Mouse (Mus musculus) gastrocnemius, adult 2 months (tissue): ENCODE data around the gene E2f4. TPM values are rescaled to one million over a fixed set of nuclear protein-coding genes. Genes with fewer than 3 reads are reported as not detected.
A peak's percentile ranks its signal among the peaks of the same experiment; 100 is the strongest.

Experiments
- DNase-seq: peaks from one replicate; pipeline ENCODE4 v3.0.0; 2022
- H3K27ac ChIP-seq: fragments of 200-600 bp; 2 replicates; pipeline ENCODE4 v1.8.1; 2022; ENCODE audit warnings: mild to moderate bottlenecking
- H3K4me3 ChIP-seq: fragments of 200-600 bp; 2 replicates; pipeline ENCODE4 v1.8.1; 2022; ENCODE audit warnings: mild to moderate bottlenecking, moderate library complexity
- CTCF ChIP-seq: fragments of 200-600 bp; IDR thresholded peaks from 2 replicates; pipeline ENCODE4 v1.8.1; 2022; ENCODE audit warnings: antibody characterized with exemption, mild to moderate bottlenecking, moderate library complexity
- intact Hi-C: fragments of 180-260 bp; cut with DNase I; formaldehyde crosslinking; loops from one replicate; pipeline ENCODE4 v1.15.1; 2025
- total RNA-seq, 2 experiments: library from RNA; stranded (reverse); gene quantifications; 2 replicates each; pipeline ENCODE4 v1.2.3; 2021

Gene E2f4
- total RNA-seq, 2 experiments from 2014 or later = 26.8 to 29.7 TPM

DNA sequence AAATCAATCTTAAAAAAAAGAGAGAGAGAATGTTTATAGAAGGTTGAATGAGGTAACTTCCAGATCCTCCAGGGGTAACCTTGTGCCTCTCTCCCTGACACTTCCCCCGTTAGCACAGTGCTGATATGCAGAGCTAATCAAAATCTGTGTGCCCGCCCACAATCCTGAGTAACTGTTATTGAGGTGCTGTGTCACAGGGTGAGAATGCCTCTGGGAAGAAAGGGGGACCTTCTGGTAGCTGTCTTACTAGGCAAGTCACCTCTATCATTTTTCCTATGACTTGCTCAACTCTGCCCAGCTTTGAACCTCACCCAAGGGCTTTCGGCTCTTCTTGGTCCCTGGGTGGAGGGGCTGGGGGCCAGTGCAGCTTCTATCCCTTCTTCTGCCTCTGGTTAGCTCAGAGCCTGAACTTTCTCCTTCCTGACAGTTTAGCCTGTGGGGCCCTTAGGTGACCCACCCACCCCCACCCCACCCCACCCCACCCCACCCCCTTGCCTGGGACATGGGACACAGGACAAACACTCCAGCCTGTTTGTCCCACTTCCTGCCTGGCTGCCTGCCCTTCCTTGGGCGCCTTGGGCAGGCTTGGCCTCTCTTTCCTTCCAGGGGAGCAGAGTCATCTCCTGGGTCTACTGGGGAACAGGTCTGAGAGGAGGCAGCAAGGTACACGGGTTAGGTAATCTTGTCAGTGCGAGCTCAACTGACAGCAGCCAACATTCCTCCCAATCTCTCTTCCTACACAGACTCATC is 42.6 kb downstream of the E2f4 start:
- H3K27ac ChIP-seq = peak overlapping the region; percentile 83
- DNase-seq = peak; percentile 65
- H3K4me3 ChIP-seq = no peak overlapping the region; the same call in 1 of the 2 replicates
- intact Hi-C loops = no loop called here
- TF ChIP-seq CTCF = no peak

DNA sequence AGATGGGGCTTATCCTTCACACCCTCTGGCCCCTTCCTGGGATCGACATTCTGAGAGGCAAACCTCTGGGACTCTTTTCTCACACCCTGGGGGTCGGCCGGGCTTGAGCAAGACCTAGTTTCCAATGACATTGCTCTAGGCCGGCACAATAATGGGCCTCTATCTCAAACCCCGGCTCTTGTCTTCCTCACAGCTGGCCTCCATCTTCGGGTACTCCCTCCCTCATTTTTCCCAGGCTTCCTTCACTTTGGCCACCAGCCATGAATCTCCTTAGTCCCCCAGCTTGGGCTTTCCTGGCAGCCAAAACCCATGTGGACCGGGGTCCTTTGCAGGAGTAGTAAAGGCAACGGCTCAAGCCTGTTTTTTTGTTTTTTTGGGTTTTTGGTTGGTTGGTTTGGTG is 43.9 kb downstream of the E2f4 start:
- Histone ChIP-seq H3K4me3 (no peak overlapping the region; the same call in 1 of the 2 replicates), H3K27ac (peak overlapping the region; percentile 83)
- no peak for TF ChIP-seq CTCF
- intact Hi-C loops = no loop called here
- peak; percentile 21 for DNase-seq

DNA sequence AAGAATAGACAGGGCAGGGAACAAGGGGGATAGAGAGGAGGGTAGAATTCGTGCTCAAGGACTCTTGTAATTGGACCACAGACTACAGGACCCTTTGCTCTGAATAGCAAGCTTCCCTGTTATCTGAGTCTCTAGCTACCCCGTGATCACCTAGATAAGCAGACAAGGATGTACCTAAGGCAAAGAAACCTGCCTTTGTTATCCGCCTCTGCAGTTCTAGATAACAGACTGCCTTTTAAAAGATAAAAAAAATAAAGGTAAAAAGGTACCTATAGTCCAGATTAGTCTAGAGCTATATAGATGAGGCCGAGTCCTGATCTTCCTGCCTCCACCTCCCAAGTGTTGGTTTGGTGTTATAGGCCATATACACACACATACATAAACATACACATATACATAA is 45.3 kb downstream of the E2f4 start:
- Histone ChIP-seq H3K27ac (no peak overlapping the region; the same call in 1 of the 2 replicates), H3K4me3 (no peak overlapping the region)
- TF ChIP-seq CTCF = no peak
- intact Hi-C loops = no loop called here
- no peak for DNase-seq

DNA sequence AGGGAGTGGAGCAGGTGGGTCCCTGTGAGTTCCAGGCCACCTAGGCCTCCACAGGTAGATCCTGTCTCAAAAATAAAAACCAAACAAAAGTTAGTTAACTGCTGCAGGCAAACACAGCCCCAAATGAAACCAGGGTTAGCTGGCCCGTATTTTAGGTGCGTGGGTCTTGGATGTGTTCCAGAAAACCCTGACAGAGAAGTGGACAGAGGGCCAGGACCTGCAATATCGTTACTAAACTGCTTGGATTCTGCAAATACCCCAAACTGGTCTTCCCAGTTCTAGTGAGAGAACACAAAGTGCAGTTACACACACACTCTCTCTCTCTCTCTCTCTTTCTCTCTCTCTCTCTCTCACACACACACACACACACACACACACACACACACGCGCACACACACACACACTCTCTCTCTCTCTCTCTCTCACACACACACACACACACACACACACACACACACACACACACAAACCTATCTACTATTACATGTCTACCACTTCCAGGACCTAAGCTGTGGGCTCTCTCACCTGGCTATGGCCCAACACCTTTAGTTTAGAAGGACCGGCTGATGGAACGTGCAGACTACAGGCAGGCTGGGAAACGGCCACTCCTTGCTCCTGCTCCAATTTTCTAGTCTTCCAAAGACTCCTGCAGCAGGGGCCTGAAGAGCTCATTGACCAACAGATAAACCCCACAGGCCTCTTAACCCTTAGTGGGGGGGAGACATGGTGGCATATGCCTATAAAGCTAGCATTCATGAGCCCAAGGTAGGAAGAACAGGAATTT is 46.5 kb downstream of the E2f4 start:
- Histone ChIP-seq H3K27ac (peak overlapping the region; percentile 94), H3K4me3 (peak overlapping the region; percentile 88)
- DNase-seq = peak; percentile 31
- TF ChIP-seq CTCF = no peak
- intact Hi-C loops = no loop called here

DNA sequence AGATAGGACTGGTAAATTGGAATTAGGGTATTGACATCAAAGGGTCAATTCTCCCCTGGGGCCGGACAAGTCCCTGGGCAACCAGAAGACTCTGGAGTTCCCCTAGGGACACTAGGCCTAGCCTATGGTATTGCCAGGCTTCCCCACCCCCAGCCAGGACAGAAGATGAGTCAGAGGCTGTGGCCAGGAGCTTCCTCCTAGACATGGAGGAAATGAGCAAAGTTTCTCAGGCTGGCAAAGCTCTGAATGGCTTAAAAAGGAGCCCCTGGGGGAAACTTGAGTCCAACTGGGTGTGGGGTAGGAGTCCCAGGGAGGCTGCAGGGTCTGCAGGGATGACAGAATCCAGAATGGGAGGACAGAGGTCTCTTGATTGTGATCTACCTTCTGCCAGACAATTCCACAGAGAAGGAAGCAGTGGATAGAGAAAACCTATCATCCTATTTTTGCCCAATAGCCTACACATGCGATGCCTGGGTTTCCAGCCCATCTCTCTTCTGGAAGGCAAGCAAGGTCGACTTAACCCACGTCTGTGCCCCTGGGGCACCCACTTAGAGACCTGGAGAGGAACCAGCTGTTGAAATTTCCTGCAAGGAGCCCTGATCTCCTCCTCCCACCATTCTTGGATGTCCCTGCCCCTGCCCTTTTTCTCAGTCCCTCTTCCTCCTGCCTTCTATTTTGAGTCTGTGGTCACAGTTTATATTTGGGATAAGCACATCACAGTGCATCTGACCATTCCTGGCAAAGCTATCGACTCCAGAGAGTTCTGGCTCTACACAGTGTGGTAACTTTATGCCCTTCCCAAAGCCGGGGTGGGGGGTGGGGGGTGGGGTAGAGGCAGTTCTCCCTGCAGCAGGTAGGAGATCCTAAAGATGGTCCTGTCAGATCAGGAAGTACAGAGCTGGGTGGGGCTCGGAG is 47.9 kb downstream of the E2f4 start:
- intact Hi-C loops = no loop called here
- no peak for TF ChIP-seq CTCF
- Histone ChIP-seq H3K27ac (peak overlapping the region; percentile 94), H3K4me3 (peak overlapping the region; percentile 88)
- DNase-seq = peak; percentile 73

DNA sequence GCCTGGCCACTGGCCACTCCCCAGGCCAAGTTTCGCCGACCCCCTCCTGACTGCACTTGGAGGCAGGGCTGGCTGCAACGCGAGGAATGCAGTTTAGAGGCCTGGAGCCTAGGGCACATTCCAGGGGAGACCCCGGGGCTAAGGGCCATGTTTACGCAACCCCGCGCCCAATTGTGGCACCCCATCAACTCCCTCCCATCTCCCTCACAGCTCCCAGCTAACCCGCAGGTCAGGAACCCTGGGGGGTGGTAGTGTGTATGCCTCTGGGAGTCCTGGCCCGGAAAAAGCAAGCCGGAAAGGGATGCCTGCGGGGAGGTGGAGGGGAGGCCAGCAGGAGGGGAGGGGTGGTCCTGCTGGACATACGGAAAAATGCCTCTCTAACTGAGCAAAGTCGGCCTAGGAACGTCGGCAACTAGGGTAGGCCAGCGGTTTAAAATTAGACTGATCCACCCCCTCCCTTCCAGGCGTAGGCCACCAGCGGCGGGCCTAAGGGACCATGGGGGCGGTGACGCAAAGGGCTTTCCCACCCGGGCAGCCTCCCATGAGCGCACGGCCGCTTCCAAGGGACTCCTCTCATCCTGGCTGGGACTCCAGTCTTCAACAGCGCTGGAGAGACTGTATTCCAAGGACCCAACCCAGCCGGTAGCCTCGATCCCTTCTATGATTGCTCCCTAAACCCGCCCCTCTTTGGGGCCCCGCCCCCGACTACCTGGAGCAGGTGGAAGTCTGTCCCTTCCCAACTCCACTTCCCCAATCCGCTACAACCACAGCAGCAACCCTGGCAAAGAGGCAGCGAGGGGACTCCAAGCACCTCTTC is 49.4 kb downstream of the E2f4 start:
- intact Hi-C loops = no loop called here
- H3K27ac ChIP-seq = peak overlapping the region; percentile 94
- H3K4me3 ChIP-seq = peak overlapping the region; percentile 88
- DNase-seq = peak; percentile 89
- TF ChIP-seq CTCF = no peak

DNA sequence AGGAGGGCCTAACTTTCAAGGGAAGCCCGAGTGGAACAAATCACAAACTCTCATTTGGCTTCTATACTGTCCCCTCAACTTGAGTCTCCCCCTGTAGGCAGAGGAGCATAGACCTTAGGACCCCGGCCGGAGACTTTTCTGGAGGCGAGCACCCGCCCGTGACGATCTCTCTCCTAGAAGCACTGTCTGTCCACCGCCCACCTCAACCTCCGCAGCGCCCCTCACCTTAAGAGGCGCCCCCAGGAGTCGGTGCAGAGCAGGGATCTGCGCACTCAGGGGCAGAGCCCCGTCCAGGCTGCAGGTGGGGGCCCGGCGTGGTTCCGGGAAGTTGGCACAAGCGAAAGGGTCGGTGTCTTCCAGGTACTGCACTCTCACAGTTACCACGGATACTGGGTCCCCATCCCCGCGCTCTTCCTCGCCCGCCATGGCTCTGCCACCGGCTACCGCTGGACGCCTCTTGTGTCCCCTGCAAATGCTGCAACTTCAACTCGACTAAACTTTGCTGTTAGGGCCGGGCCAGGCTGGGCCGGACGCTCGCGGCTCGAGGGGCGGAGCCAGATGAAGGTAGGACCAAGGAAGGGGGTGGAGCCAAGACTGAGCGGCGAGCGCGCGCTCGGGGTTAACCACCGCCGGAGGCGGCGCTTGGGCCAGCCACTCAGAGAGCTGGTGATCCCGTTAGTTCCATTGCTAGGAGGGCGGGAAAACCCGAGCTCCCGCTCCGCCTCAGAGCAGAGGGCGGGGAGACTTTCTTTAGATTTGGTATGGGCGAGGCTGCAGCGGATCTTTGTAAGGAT is 50.2 kb downstream of the E2f4 start, which contains the start of gene Fhod1:
Gene Fhod1 (minus strand): TSS at position 526 of the 794 bp plus-strand sequence.
- intact Hi-C loops = no loop called here
- Histone ChIP-seq H3K4me3 (peak within 1 kb of the TSS; percentile 88), H3K27ac (peak within 1 kb of the TSS; percentile 94)
- peak; percentile 33 for TF ChIP-seq CTCF
- peak; percentile 97 for DNase-seq

DNA sequence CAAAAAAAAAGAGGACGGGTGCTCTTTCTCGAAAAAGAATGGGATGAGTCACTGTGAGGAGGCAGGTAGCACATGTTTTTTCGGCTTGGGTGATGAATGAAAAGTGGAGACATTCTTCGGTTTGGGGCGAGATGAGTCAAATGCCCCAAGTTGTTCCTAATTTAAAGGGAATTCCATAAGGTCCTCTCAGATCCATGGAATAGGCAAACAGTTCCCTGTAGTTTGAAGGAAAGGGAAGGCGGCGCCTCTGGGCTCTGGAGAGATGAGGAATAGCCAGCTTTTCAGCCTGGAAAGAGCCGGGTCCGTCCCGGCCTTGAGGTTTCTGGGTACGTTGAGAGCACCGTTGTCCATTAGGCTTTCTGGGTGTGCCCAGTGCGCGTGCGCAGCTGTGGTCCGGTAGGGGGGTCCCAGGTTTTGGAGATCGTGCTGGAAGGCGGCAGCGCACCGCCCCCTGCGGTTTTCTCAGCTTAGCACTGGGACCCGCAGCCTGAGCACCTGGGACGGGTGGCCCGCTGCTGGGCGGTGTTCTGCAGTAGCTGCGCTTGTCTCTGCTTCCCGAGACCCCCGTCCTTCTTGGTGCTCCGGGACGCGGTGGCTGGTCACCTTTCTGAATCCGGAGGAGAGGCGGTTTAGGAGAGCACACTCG is 51.1 kb downstream of the E2f4 start, which contains the start of gene Slc9a5:
Gene Slc9a5 (plus strand): TSS at position 394 of the 646 bp plus-strand sequence.
- TF ChIP-seq CTCF = peak; percentile 27; the same call in 1 of the 2 replicates
- DNase-seq = peak; percentile 62
- intact Hi-C loops = no loop called here
- Histone ChIP-seq H3K4me3 (peak within 1 kb of the TSS; percentile 88), H3K27ac (peak within 1 kb of the TSS; percentile 94)

DNA sequence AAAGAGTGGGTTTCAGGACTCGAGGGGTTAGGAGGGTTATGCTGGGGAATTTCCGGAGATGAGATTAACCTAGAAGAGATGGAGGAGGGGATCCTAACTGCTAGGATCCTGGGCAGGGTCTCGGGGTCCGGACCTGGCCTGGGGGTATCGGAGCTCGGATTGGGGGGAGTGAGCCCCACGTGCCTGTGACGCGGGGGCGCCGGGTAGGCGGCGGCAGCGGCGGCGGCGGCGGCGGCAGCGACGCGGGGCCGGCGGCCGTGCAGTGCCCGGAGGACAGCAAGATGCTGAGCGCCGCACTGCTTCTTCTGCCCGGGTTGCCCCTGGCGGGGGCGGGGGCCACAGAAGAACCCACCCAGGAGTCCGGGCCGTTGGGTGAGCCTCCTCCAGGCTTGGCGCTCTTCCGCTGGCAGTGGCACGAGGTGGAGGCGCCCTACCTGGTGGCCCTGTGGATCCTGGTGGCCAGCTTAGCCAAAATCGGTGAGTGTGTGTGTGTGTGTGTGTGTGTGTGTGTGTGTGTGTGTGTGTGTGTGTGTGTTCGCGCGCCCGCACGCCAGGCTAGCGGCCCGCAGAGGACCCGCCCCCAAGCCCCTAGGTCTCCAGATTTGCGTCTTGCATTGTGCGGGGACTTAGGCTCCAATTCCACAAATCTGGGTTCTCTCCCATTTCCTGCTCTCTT is 51.8 kb downstream of the E2f4 start:
- intact Hi-C loops = no loop called here
- H3K4me3 ChIP-seq = peak overlapping the region; percentile 88
- H3K27ac ChIP-seq = peak overlapping the region; percentile 39
- DNase-seq = peak; percentile 63
- TF ChIP-seq CTCF = no peak

DNA sequence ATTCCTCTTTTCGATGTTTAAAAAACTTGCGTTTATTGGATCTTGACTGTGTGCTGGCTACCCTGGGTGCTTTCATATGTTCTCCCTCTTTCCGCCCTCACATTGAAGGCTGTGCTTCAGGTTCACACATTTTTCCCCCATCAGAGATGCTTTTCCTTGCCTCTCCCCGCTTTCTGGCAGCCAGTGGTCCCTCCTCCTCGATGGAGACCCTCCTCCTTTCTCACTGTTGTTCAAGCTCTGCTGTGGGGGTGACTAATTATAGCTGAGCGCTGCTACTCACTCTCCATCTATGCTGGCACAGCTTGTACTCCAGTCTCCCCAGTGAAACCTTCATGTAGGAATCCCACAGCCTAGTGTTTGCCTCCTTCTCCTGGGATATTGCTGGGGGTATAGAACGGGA is 52.7 kb downstream of the E2f4 start:
- no peak for DNase-seq
- Histone ChIP-seq H3K27ac (no peak overlapping the region), H3K4me3 (no peak overlapping the region)
- no peak for TF ChIP-seq CTCF
- intact Hi-C loops = no loop called here
